Mouse (Mus musculus) cortical plate, adult 2 months (tissue): ENCODE data around the gene Slc13a3.

ENCODE experiments used
- CTCF ChIP-seq: fragments of 200-500 bp; IDR thresholded peaks from 2 replicates; pipeline ENCODE4 v1.5.1; 2011; ENCODE audit warnings: mild to moderate bottlenecking, control low read depth, low read length; ENCODE audit not compliant: insufficient read depth; ENCODE audit errors: extremely low read depth
- POLR2A ChIP-seq: fragments of 200-500 bp; IDR thresholded peaks from 2 replicates; pipeline ENCODE4 v1.6.1; 2011; ENCODE audit warnings: mild to moderate bottlenecking, low read length, control low read depth; ENCODE audit not compliant: insufficient read depth; ENCODE audit errors: extremely low read depth

DNA sequence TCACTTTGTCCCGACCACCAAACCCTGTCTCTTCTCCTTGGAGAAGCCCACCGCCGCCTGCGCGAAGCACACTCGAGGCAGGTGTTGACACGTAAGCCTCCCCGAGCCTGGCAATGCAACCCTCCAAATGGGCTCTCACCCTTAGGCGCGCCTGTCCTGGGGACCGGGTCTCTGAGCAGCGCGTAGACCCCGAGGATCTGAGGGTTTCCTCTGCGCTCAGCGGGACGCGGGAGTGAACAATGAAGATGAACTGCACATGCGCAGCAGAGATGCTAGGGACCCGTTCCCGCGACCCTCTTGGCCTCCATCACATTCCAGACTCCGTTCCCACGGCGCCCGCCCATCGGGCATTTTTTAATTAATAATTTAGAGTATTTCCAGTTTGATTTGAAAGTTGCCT lies 104.5 kb downstream of the Slc13a3 start, which contains the start of gene Zfp663:
- no peak for TF ChIP-seq CTCF
- TF ChIP-seq POLR2A = no peak
